Mouse (Mus musculus): ENCODE results near the gene Mdm4. TPM values are rescaled to one million over a fixed set of nuclear protein-coding genes. Genes with fewer than 3 reads are reported as not detected.
"Not testable (repeated sequence)": the region's sequence is repeated elsewhere in the genome, so short reads cannot be mapped to it uniquely, and the experiment has no call there.

Gene Mdm4
- total RNA-seq, 2 experiments from 2014 or later = 78.7 to 82.2 TPM

- no peak for DNase-seq (ENCODE audit: extremely low spot score in 1 of 2, low spot score in 2 of 2)
- intact Hi-C loops (cut with DNase I) = no loop called here
Measured at GRCm38 (mm10) chr1:133057345-133058034, 27.1 kb upstream of the Mdm4 start.

- intact Hi-C loops (cut with DNase I) = no loop called here
- DNase-seq (ENCODE audit: extremely low spot score in 1 of 2, low spot score in 2 of 2) = no peak
Measured at GRCm38 (mm10) chr1:133054326-133054725, 24.0 kb upstream of the Mdm4 start.

GRCm38 (mm10) chr1:133053034-133053433 lies 22.7 kb upstream of the Mdm4 start:
- intact Hi-C loops (cut with DNase I) = no loop called here
- no peak for DNase-seq (ENCODE audit: extremely low spot score in 1 of 2, low spot score in 2 of 2)

GRCm38 (mm10) chr1:133051829-133052228 lies 21.5 kb upstream of the Mdm4 start:
- intact Hi-C loops (cut with DNase I) = no loop called here
- DNase-seq (ENCODE audit: extremely low spot score in 1 of 2, low spot score in 2 of 2) = no peak

GRCm38 (mm10) chr1:133050001-133050431 lies 19.7 kb upstream of the Mdm4 start:
- intact Hi-C loops (cut with DNase I) = no loop called here
- DNase-seq (ENCODE audit: extremely low spot score in 1 of 2, low spot score in 2 of 2) = no peak

GRCm38 (mm10) chr1:133048690-133049089 lies 18.3 kb upstream of the Mdm4 start:
- intact Hi-C loops (cut with DNase I) = loop anchor here (5.0 kb wide), 1 partner anchor 39 kb away; no protein-coding TSS in a partner anchor
- DNase-seq (ENCODE audit: extremely low spot score in 1 of 2, low spot score in 2 of 2) = no peak

- intact Hi-C loops (cut with DNase I) = loop anchor here (5.0 kb wide), 1 partner anchor 40 kb away; no protein-coding TSS in a partner anchor
Measured at GRCm38 (mm10) chr1:133047575-133047974, 17.2 kb upstream of the Mdm4 start.

GRCm38 (mm10) chr1:133046441-133046931 lies 16.1 kb upstream of the Mdm4 start:
- intact Hi-C loops (cut with DNase I) = loop anchor here (5.0 kb wide), 1 partner anchor 41 kb away; no protein-coding TSS in a partner anchor
- DNase-seq (ENCODE audit: extremely low spot score in 1 of 2, low spot score in 2 of 2) = peak in 1 of 2 experiments; percentile 61

More at GRCm38 (mm10) chr1:133047575-133047974, 17.2 kb upstream of the Mdm4 start:
- no peak for DNase-seq (ENCODE audit: extremely low spot score in 1 of 2, low spot score in 2 of 2)

GRCm38 (mm10) chr1:133045861-133046440 lies 15.6 kb upstream of the Mdm4 start:
- peak; percentile 56 to 86 for DNase-seq (ENCODE audit: extremely low spot score in 1 of 2, low spot score in 2 of 2)
- intact Hi-C loops (cut with DNase I) = loop anchor here (5.0 kb wide), 1 partner anchor 41 kb away; no protein-coding TSS in a partner anchor

- intact Hi-C loops (cut with DNase I) = loop anchor here (5.0 kb wide), 1 partner anchor 42 kb away; no protein-coding TSS in a partner anchor
- no peak for DNase-seq (ENCODE audit: extremely low spot score in 1 of 2, low spot score in 2 of 2)
Measured at GRCm38 (mm10) chr1:133045011-133045860, 14.9 kb upstream of the Mdm4 start, which contains the start of gene Pik3c2b. Pik3c2b (plus strand) TSS chr1:133045667.

- peak; percentile 52 to 57 for DNase-seq (ENCODE audit: extremely low spot score in 1 of 2, low spot score in 2 of 2)
- intact Hi-C loops (cut with DNase I) = loop anchor here (10.0 kb wide), 1 partner anchor 565 kb away; no protein-coding TSS in a partner anchor
Measured at GRCm38 (mm10) chr1:133039505-133039949, 9.2 kb upstream of the Mdm4 start.

GRCm38 (mm10) chr1:133034682-133035081 lies 4.3 kb upstream of the Mdm4 start:
- intact Hi-C loops (cut with DNase I) = loop anchor here (10.0 kb wide), 1 partner anchor 570 kb away; no protein-coding TSS in a partner anchor
- DNase-seq (ENCODE audit: extremely low spot score in 1 of 2, low spot score in 2 of 2) = not testable (repeated sequence)

GRCm38 (mm10) chr1:133034091-133034460 lies 3.7 kb upstream of the Mdm4 start:
- peak; percentile 45 to 53 for DNase-seq (ENCODE audit: extremely low spot score in 1 of 2, low spot score in 2 of 2)
- intact Hi-C loops (cut with DNase I) = loop anchor here (10.0 kb wide), 1 partner anchor 571 kb away; no protein-coding TSS in a partner anchor

GRCm38 (mm10) chr1:133033316-133034090 lies 3.1 kb upstream of the Mdm4 start:
- intact Hi-C loops (cut with DNase I) = loop anchor here (10.0 kb wide), 1 partner anchor 571 kb away; no protein-coding TSS in a partner anchor

GRCm38 (mm10) chr1:133032981-133033315 lies 2.6 kb upstream of the Mdm4 start:
- intact Hi-C loops (cut with DNase I) = loop anchor here (10.0 kb wide), 1 partner anchor 572 kb away; no protein-coding TSS in a partner anchor
- no peak for DNase-seq (ENCODE audit: extremely low spot score in 1 of 2, low spot score in 2 of 2)

More at GRCm38 (mm10) chr1:133033316-133034090, 3.1 kb upstream of the Mdm4 start:
- peak; percentile 39 to 60 for DNase-seq (ENCODE audit: extremely low spot score in 1 of 2, low spot score in 2 of 2)

GRCm38 (mm10) chr1:133029744-133030143 lies 617 bp downstream of the Mdm4 start:
- DNase-seq (ENCODE audit: extremely low spot score in 1 of 2, low spot score in 2 of 2) = no peak
- intact Hi-C loops (cut with DNase I) = loop anchor here (10.0 kb wide), 1 partner anchor 575 kb away; no protein-coding TSS in a partner anchor

- DNase-seq (ENCODE audit: extremely low spot score in 1 of 2, low spot score in 2 of 2) = no peak
- intact Hi-C loops (cut with DNase I) = no loop called here
Measured at GRCm38 (mm10) chr1:133027980-133028379, 2.4 kb downstream of the Mdm4 start.

GRCm38 (mm10) chr1:133027126-133027525 lies 3.2 kb downstream of the Mdm4 start:
- DNase-seq (ENCODE audit: extremely low spot score in 1 of 2, low spot score in 2 of 2) = no peak
- intact Hi-C loops (cut with DNase I) = no loop called here

Data from left cerebral cortex, postnatal 10 days (tissue).